Comparison of ENCODE assay signal across 13 mouse cellular contexts in the genomic region with DNA sequence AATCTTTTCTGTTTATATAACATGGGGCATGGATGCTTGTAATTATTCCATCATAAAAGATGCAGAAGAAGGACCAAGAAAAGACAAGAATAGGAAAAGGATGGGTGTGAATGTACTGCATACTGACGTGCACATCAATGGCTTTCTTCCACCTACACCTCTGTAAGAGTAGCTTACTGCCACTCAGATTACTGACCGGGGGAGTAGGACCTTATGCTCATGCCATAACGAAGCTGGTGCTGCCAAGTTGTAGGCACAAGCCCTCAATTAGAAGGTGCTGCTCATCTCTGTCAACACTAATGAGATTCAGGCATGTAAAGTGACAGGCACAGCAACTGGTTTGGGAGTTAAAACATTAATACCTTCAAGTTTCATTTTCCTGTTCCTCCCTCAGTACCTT.
"Had no signal": no experiment of that assay in that cellular context is flagged by ENCODE, and none has a peak within 500 bp of the region (broad histone marks: within the 10 kb centered on the region; RNA-seq: fewer than 3 reads in every experiment).

No protein-coding gene starts in this region.

- H3K9ac ChIP-seq: liver, embryonic 15.5 days; midbrain, embryonic 13.5 days had no signal

- H3K4me1 ChIP-seq: liver, embryonic 15.5 days had no signal

- DNase-seq: kidney, adult 8-10 months; kidney, postnatal 25 days; lung, adult 2 months; lung, postnatal 36 days; thymus, adult 2 months; thymus, postnatal 25 days had no signal

- ATAC-seq: intestine, postnatal 0 days; lung, postnatal 0 days; midbrain, embryonic 13.5 days had no signal

- H3K9me3 ChIP-seq: limb, embryonic 10.5 days; liver, embryonic 15.5 days; midbrain, embryonic 13.5 days had no signal

- H3K4me2 ChIP-seq: liver, embryonic 11.5 days; liver, embryonic 15.5 days; midbrain, embryonic 13.5 days had no signal

- H3K27ac ChIP-seq: limb, embryonic 10.5 days; liver, embryonic 15.5 days; midbrain, embryonic 13.5 days; stomach, postnatal 0 days had no signal

- H3K4me3 ChIP-seq: limb, embryonic 10.5 days; liver, embryonic 15.5 days; midbrain, embryonic 13.5 days had no signal

- H3K36me3 ChIP-seq: limb, embryonic 10.5 days; liver, embryonic 15.5 days; midbrain, embryonic 13.5 days had no signal

- H3K27me3 ChIP-seq: liver, embryonic 15.5 days; midbrain, embryonic 13.5 days had no signal
